Mouse (Mus musculus): ENCODE results near the gene Nfix.
"Not testable (repeated sequence)": the region's sequence is repeated elsewhere in the genome, so short reads cannot be mapped to it uniquely, and the experiment has no call there.

Gene Nfix

DNA sequence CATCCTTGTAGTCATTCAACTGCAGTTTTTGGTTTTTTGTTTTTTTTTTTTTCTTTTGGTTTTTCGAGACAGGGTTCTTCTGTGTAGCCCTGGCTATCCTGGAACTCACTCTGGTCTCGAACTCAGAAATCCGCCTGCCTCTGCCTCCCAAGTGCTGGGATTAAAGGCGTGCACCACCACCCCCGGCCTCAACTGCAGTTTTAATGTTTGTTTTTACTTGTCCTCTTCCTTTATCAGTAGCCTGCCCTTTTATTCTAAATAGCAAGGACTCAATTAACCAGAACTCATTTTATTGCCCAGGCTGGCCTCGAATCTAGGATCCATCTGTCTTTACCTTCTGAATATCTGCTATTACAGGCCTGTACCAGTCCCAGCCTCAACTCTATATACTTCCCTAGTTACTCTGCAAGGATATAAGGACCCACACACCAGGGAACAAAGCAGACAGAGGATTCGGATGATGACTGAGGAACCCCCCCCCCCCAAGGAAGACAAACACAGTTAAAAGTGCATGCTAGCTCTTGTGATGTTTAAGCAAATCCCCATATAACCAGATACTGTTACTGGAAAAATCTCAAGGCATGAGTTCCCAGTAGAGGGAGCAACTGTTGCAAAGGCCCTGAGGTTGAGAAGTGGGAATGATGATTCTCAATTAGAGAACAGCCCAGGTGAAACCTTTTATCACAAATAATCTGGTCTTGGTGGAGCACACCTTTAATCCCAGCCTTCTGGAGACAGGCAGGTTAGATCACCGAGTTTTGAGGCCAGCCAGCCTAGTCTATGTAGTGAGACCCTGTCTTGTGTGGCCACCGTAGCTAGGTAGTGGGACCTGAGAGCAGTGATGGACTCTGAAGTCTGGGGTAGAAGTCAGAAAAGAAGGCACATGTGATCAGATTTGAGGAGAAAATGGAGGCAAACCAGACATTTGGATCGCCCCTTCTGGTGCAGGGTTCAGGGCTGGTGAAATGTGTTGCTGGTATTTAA, 32.9 kb upstream of the Nfix start:
- DNase-seq (ENCODE audit: low read depth): no peak

DNA sequence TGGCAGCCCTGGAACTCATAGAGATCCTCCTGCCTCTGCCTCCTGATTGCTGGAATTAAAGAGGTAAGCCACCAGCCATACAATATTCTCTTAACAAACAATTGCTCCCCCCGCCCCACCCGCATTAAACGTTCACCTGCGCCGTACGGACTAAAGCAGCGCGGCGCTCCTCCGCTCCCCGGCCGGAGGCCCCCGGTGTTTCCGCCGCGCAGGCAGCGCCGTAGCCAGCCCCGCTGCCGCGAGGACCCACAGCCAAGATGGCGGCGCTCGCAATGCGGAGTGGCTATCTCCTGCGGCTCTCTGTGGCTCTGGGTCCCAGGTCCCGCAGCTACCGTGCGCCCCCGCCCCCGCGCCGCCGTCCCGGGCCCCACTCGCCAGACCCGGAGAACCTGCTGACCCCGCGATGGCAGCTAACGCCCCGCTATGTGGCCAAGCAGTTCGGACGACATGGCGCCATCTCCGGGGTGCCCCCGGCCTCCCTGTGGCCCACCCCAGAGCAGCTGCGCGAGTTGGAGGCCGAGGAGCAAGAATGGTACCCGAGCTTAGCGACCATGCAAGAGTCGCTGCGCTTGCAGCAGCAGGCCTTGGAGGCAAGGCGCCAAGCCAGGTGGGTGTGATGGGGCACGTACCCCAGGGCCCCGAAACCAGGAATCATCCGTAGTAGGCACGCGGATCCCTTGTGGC, 32.0 kb upstream of the Nfix start:
- DNase-seq (ENCODE audit: low read depth): peak; percentile 89

DNA sequence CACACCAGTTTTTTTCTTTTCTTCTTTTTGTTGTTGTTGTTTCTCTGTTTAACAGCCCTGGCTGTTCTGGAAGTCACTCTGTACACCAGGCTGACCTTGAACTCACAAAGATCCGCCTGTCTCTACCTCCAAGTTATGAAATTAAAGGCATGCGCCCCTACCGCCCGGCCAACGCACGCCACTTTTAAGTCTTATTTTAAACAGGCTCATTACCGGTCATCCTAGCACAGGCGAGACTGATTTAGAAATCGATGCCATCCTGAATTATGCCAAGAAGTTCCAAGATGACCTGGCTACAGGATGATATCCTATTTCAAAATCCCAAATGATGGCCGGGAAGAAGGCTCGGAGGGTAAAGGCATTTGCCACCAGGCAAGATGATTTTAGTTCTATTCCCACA, 31.3 kb upstream of the Nfix start, which contains the start of gene Gadd45gip1:
Gene Gadd45gip1 (plus strand): TSS at position 33 of the 400 bp plus-strand sequence.
- DNase-seq (ENCODE audit: low read depth): peak; percentile 79

DNA sequence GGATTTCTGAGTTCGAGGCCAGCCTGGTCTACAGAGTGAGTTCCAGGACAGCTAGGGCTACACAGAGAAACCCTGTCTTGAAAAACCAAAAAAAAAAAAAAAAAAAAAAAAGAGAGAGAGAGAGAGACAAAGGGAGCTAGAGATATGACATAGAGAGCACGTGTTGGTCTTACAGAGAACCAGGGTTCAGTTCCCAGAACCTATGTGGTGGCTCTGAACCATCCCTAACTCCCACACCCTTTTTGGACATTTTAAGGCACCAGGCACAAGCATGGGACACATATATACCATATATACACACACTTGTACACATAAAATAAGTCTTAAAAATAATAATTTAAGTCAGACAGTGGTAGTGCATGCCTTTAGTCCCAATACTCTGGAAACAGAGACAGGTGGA, 26.4 kb upstream of the Nfix start:
- DNase-seq (ENCODE audit: low read depth): not testable (repeated sequence)

DNA sequence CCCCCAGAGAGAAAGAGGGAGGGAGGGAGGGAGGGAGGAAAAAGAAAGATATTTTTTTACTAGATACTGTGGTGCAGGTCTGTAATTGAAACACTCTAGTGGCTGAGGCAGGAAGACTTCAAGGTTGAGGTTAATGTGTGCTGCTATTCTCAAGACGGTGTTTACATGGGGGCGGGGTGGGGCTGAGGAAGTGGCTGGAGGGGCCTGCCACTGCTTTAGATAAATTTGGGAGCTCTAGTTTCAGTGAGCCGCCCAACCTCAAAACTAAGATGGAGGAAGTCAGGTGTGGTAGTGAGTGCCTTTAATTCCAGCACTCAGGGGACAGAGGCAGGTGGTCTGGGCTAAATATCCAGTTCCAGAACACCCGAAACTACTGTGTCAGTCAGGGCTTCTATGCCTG, 25.5 kb upstream of the Nfix start:
- peak; percentile 60 for DNase-seq (ENCODE audit: low read depth)

DNA sequence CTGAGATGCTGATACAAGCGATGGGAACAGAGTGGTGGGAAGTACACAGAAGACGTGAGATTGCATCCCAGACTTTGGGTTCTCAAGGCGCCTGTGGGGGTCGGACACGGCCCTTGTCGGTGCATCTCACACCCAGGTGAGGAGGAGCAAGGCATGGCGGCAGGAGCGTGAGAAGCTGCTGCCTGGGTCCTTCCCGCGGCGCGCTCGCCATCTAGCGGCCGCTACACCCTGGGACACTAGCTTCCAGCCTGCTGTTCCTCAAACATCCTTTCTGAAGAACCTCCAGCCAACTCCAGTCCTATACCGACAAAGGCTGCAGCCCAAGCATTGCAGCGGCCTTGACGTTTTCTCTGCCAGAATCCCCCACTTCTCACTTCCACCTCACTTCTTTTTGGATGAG, 23.5 kb upstream of the Nfix start:
- peak; percentile 87 for DNase-seq (ENCODE audit: low read depth)

DNA sequence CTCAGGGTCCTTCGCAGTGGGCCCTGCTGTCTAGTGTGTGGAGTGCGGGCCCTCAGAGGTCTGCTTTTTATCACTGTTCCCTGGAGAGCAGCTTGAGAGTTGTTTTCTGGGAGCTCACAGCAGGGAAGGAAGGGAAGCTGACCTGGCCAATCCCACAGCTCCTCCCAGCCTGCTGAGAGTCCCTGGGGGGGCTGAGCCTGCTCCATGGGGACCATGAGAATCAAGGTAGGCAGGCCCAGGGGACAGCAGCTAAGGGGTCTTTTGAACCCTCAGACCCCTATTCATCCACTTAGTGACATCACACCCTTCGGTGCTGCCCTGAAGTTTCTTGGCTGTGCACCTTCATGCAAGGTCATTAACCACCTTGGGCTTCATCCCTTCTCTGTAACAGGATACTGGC, 22.6 kb upstream of the Nfix start, which contains the start of gene Dand5:
Gene Dand5 (minus strand): TSS at position 101 of the 400 bp plus-strand sequence.
- no peak for DNase-seq (ENCODE audit: low read depth)

DNA sequence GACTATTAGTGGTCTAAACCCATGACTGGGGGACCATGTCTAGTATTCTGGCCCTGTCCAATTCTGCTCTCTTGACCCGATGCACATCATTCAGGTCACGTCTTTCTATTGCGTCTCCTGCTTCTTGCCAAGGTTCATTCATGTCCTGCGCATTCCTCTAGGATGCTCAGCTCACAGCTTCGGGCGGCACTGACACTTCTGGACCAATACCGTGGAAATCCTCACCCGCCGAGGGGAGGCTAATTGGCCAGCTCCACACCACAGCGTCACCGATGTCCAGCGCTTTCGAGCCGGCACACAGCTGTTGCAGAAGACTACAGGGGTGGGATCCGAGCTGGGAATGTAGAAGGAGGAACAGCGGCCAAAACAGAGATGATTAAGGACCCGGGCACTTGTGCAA, 16.0 kb upstream of the Nfix start:
- DNase-seq (ENCODE audit: low read depth): no peak

DNA sequence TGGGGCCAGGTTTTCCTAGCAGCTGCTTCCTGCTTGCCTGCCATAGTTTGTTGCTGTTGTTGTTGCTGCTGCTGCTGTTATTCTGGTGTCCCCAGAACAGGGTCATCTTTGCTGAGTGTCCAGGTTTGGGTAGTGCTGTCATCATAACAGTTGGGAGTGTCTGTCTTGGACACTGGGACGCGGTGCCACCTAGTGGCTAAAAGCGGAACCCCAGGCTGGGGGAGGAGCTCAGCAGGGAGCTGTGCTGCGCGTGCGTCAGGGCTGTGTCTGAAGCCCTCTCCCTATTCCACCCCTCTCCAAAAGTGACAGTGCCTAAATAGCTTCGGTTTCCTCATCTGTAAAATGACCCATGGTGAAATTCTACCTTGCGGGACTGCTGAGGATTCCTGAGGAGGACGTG, 15.4 kb upstream of the Nfix start:
- DNase-seq (ENCODE audit: low read depth): peak; percentile 94

DNA sequence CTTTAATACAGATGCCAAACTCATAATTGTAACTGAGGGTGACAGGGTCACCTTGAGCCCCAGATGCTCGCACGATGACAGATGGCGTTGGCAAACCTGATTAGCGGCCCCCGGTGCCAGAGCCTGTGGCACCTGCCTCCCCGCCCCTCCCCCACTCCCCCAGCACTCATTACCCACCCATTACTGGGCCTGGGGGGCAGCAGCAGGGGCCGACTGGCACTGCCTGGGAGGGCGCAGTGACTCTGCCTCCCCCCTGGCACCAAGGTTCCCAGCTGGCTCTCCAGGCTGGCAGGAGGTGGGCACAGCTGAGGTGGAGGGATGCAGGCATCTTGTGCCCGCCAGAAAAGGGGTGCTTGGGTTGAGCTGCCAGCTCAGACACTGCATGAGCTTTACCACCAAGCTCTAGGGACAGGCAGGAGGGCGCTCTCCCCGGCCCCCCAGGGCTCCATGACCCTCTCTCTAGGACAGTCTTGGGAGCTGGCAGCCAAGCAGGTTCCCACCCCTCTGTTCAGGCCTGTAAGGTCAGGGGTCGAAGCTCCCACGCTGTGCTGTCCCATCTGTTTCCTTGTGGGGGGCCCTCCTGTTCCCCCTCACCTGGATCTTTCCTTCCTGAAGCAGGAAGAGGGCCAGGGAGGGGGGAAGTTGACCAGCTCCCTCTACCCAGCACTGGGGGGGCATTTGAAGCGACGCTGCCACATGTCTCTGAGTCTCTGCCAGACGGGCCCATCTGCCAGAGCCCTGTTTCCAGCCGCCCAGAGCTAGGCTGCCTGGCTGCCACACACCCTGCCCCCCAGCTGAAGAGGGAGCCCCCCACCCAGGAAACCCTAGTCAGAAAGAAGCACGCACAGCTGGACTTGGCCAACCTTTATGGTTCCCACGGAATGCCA, 14.7 kb upstream of the Nfix start:
- DNase-seq (ENCODE audit: low read depth): no peak

DNA sequence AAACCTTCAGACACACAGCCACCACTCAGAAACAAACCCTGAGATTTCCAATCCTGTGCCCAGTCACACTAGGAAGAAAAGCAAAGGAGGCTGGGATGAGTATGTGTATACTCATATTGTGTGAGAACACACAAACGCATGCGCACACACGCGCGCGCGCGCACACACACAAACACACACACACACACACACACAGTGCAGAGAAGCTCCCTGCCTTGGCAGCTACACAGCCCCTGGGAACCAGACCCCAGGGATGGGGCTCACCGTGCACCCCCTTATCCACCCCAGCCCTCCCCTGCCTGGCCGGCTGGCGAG, 14.1 kb upstream of the Nfix start:
- no peak for DNase-seq (ENCODE audit: low read depth)

DNA sequence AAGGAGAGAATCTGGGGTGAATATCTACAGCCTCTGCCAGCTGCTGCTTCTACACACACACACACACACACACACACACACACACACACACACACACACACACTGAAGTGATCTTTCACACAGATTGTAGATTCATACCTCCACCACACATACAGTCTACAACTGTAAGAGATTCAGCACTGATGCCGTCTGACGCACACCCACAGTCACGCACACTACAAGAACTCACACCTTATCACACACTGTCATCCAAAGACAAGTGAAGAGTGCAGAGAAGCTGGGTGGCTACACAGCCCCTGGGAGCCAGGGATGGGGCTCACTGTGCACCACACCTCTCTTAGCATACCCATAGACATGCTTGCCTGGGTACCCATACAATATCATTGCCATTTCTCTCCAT, 13.7 kb upstream of the Nfix start:
- no peak for DNase-seq (ENCODE audit: low read depth)

DNA sequence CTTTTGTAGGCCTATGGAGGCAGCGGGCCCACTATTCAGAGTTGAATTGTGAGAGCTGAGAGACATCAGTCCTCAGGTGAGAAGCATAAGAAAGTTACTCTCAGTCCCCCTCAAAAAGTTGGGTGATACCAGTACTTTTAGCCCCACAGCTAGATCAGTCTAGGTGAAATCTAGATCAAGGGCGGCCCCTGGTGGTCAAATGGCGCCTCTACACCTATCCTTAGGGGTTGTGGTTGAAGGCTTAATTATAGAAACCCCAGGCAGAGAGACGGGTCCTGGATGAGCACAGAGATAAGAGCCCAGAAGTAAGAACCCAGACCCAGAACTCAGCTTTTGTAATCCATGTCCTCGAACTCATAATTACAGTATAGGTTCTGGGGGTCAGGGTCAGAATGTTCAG, 12.9 kb upstream of the Nfix start:
- DNase-seq (ENCODE audit: low read depth): peak; percentile 91

DNA sequence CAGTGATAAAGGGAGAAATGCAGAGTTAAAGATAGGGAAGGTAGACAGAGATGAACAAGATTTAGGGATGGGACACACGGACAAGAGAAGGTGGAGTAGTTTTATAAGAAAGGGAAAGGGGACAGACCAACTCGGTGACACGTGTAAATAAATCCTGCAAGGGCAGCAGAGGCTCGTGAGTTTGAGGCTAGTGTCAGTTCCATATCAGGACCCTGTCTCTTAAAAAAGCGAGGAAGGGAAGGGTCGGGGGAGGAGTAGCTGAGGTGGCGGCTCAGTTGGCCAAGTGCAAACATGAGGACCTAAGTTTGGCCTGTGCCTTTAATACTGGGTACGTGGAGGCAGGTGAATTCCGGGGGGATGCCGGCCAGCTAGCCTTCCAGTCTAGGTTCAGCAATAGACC, 11.2 kb upstream of the Nfix start:
- DNase-seq (ENCODE audit: low read depth): no peak

DNA sequence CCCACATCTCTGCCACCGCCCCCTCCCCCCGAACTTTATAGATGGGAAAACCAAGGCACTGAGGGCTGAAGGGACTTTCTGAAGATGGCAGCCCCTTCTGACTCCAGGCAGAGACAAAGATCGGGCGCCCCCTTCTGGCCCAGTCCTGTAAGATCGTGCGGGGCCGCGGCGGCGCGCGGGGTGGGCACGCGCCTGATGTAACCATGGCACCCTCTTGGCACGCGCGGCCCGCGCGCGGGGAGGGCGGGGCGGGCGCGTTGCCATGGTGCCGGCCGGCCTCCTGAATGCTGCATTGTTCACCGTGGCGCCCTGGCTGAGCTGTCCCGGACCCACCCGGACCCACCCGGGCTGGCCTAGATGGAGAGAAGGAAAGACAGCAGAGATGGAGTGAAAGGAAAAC, 10.8 kb upstream of the Nfix start:
- DNase-seq (ENCODE audit: low read depth): peak; percentile 90

DNA sequence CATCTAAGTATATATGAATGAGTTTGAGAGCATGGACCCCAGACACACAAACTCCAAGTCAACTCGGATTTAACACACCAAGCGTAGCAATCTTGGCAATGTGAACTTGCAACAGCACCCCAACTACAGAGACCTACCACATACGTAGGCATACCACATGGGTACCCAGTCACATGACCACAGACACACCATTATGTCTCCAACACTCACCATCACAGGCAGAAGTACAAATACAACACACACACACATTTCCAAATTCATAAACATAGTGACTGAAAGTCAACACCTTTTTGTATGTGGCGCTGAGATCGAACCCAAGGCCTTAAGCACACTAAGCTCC, 9.8 kb upstream of the Nfix start:
- no peak for DNase-seq (ENCODE audit: low read depth)

DNA sequence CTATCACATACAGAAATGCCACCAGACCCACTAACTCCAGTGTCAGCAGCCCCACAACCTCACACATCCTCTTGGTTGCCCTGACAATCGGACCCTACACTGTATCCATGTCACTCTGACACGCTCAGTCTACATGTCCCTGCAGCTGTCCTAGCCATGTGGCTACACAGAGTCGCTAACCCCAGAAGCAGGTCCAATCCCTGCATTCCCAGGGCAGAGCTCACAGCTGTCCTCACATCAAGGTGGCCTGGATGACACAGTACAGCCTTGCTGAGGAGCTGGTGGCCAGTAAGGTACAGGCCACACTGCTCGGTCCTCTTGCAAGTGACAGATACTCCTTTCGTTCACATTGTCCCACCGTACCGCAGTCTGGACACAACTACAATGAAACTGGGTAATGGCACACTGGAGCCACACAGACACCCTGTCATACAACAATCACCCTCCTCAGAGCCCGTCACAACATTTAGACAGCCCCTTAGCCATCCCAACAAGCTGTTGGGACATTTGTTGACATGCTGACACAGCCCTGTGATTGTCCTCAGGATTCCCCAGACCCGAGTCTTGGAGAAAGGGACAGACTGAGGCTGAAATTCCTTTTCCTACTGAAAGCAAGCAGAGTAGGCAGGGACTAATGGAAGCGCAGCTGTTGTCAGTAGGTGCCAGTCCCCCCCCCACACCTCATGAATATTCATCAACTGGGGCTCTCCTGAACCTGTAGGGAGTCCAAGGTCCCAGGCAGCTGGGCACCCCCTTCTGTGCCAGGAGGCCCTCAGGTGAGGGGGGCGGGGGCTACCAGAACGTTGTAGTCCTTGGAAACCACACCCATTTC, 9.2 kb upstream of the Nfix start:
- no peak for DNase-seq (ENCODE audit: low read depth)

DNA sequence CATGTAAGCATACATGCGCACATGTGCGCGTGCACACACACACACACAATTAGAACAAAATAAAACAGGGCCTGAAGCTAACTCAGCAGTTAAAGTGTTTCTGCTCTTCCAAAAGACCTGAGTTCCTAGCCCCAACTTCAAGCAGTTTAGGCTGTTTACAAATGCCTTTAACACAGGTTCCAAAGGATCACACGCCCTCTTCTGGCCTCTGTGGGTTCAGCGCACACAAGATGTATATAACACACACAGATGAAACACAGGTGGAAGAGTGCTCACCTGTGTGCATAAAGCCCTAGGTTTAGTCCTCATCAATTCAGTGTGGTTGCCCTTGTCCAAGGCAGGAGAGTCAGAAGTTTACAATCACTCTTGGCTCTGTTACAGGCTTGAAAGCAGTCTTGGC, 5.9 kb upstream of the Nfix start:
- no peak for DNase-seq (ENCODE audit: low read depth)

DNA sequence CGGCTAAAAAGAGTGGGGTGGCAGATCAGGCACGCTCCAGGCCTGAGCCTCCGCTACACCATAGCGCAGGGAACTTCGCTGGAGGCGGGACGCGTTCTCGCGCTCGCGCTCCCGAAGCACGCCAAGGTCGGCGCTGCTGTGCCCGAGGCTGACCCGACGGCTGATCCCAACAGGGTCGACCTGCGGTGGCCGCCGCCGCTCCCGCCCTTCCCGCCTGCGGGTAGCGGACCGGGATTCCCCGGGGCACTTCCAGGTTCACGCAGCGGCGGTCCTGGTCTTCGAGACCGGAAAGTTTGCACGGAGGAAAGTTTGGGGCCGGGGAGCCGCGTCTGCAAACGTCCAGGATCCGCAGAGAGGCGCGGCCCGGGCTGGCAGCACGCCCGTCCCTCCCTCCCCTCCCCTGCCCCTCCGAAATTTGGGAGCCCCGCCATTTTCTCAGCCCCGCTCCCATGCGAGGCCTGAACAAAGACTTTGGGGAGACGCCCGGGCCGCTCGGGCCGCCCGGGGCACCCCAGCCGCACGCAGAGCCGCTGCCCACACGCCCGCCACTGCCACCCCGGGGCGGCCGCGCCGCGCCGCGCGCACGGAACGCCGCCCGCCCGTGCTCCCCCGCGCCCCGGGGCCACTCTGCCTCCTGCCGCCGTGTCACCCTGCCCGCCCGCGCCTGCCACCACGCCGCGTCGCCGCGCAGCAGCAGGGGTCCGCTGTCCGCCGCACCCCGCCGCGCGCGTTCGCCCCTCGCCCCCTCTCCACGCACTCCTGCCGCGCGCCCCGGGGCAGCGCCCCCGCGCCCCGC, 810 bp downstream of the Nfix start:
- DNase-seq (ENCODE audit: low read depth): peak; percentile 42

DNA sequence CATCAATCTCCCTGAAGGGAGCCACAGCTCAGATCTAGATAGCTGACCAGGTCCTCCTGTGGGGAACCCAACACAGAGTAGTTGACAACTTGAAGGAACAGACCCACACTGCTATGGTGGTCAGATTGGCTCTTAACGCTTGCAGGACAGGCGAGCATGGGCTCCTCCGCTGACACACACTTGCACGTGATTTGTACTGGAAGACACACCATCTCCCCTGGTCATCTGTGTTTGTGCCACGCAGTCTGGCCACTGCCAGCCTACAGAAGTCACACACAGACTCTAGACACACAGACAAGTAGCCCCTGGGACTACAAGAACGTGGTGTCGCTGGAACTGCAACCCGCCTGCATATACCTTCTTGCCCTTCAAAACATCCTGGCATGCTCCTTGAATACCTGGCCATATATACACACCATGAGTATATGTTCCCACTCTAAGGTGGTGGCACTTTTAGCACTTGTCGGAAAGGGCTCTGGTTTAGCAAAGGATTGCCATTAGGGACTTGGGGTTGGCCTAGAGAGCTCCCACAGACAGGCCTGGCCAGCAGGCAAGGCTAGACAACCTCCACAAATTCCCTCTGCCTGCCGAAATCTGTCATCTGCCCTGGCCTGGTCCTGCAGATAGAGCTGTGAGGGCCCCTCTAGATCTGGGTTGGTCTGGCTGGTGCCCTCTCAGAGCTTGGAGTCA, 1.6 kb downstream of the Nfix start:
- DNase-seq (ENCODE audit: low read depth): no peak

Measured in naive thymus-derived CD4-positive, alpha-beta T cell, adult 2 months (primary cell).